Mouse (Mus musculus) heart, postnatal 14 days (tissue): ENCODE measurements around the gene Slc29a3. TPM values are rescaled to one million over a fixed set of nuclear protein-coding genes. Genes with fewer than 3 reads are reported as not detected.

Experiments
- DNase-seq, 2 experiments: peaks; one replicate each; pipeline ENCODE4 v3.0.0; 2021 to 2022
- intact Hi-C: fragments of 180-260 bp; cut with DNase I; formaldehyde crosslinking; loops from one replicate; pipeline ENCODE4 v1.15.1; 2025
- long read RNA-seq, 2 experiments: library from polyadenylated mRNA; stranded (forward); transcript quantifications; one replicate each; pipeline ENCODE4 v2.0.0; 2021
- total RNA-seq, 2 experiments: library from RNA; stranded (reverse); gene quantifications; 2 replicates each; pipeline ENCODE4 v1.2.3; 2021

Gene Slc29a3
- total RNA-seq, result 1 to 10 TPM; 6.1 to 7.4 TPM
- long read RNA-seq, experiment 1, partial matches to known transcripts, result 0 of 1 reads
- long read RNA-seq, experiment 1, other reads (novel, unspliced or antisense), result 1 of 1 reads
- long read RNA-seq, experiment 2, full-length matches to known transcripts, result 2 of 2 reads
- long read RNA-seq, experiment 2, partial matches to known transcripts, result 0 of 2 reads
- long read RNA-seq, experiment 2, other reads (novel, unspliced or antisense), result 0 of 2 reads

GRCm38 (mm10) chr10:60752040-60753020 is at the start of gene Slc29a3:
TSS of gene Slc29a3 (minus strand) at chr10:60752794.
- intact Hi-C loops, result loop anchor here (2.0 kb wide), 1 partner anchor 56 kb away; the partner anchor contains the start of gene Cdh23
- DNase-seq, result peak; percentile 99

GRCm38 (mm10) chr10:60801898-60802412 is 49.4 kb upstream of the Slc29a3 start:
- intact Hi-C loops, result no loop called here
- no peak for DNase-seq

DNA sequence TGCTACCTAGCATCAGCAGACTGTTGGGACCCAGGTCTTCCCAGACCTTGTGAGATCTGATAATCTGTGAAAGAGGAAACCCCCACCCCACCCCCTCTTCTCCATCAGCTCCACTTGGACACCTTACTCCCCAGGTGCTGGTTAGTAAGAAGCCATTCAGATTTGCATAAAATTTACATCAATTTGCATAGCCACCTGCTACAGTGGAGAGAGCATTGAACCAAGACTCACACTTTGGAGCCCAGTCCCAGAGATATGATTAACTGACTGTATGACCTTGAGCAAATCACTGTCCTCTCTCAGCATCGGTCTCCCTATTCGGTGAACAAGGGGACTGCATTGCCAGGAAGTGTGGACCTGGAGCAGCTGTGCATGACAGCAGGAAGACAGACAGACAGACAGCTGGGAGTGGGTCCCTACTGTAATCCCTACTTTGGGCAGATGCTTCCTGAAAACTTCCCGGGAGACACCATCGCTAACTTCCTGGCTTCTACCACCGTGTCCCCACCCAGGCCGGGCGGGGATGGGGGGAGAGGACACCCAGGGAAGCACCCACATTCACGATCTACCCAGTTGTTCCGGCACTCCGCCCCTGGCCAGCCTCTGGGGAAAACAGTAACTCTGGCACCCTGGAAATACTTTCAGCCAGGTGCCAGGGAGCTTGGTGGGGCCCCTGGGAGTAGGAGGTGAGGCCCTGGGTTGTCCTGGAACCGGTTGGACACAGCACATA is 48.7 kb upstream of the Slc29a3 start:
- intact Hi-C loops, result no loop called here
- no peak for DNase-seq

GRCm38 (mm10) chr10:60800295-60801167 is 47.9 kb upstream of the Slc29a3 start:
- intact Hi-C loops, result no loop called here
- no peak for DNase-seq

DNA sequence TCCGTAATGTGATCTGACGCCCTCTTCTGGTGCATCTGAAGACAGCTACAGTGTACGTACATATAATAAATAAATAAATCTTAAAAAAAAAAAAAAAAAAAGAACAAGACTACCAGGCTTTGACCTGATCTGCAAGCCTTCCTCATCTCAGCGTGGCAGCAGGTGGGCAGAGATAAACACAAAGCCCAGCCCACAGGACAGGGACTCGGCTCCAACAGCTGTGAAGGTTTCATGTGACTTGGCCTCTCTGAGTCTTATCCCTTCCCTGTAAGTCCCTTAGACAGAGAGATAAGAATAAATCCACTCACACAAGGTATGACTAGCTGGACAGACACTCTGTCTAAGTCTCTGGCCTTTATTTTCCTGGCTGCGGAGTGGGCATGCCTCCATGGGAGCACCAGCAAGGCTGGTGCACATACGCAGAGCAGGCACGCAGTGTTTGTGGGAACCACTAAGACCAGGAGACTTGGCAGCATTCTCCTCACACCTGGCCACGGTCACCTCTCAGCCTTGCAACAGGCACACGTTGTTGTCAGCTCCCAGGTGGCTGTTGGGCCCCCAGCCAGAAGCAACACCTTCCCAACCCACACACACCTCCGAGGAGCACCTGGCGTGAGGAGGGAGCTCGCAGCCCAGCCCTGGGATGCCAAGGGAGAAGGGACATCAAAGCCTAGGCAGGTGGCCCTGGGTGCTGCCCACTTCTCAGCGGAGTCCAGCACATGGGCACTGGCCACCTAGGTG is 45.3 kb upstream of the Slc29a3 start:
- intact Hi-C loops, result no loop called here
- no peak for DNase-seq

DNA sequence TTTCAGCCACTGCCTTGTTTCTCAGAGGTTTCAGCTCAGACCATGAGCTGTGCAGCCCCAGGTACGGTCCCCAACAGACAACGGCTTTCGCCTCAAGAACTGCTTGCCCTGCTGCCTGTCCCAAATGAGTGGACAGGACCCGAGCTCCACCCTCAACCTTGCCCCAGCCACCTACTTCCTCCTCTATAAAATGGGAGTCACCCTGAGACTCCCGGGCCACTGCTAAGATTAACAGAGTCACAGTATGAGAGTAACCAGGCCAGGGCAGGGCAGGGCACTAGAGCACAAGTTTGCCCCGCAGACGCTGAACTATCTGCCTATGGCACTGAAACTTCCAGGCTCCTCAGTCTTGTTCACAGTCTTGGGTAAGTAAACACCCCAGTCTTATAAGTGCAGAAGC is 43.9 kb upstream of the Slc29a3 start:
- intact Hi-C loops, result no loop called here
- DNase-seq, result no peak

GRCm38 (mm10) chr10:60796028-60796427 is 43.4 kb upstream of the Slc29a3 start:
- DNase-seq, result no peak
- intact Hi-C loops, result no loop called here

DNA sequence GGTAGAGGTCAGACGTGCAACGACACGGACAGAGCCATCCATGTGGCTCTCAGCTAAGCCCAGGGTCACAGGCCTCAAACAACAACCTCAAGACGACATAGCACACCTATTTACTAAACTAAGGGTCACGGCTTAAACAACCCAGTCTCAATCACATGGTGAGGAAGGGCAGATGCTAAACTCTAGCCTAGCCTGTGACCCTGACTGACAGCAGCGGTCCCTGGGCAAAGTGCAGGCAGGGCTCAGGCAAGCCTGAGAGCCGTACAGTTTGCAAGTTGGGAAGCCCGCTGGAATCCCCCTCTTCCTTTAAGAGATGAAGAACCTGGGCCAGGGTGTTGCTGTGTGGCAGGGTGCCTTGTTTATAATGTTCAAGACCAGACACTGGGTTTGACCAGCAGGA is 42.2 kb upstream of the Slc29a3 start:
- DNase-seq, result no peak
- intact Hi-C loops, result no loop called here

DNA sequence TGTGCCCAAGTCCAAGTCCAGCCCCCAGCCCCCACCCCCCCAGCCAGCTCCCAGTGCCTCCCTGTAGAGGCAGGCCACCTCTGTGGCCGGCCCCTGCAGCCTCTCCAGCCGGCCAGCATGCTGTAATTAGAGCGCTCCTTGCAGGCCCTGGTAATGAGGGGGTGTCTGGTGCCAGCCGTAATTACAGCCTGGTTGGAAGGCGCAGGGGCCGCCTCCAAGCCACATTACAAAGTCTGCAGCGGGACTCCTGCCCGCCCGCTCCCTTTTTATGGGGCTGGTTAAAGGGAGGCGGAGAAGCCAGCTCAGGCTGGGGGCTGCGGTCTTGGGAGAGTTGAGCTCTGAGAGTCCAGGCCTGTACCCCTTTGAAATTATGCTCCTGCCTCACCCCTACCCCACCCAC is 41.8 kb upstream of the Slc29a3 start:
- intact Hi-C loops, result no loop called here
- no peak for DNase-seq

- intact Hi-C loops, result no loop called here
- peak; percentile 56 to 62 for DNase-seq
These were observed 40.2 kb upstream of the Slc29a3 start for GRCm38 (mm10) chr10:60792841-60793240.

- DNase-seq, result no peak
- intact Hi-C loops, result no loop called here
These were observed 39.8 kb upstream of the Slc29a3 start for GRCm38 (mm10) chr10:60792365-60792764.

GRCm38 (mm10) chr10:60790912-60791311 is 38.3 kb upstream of the Slc29a3 start:
- no peak for DNase-seq
- intact Hi-C loops, result no loop called here

GRCm38 (mm10) chr10:60787303-60788074 is 34.9 kb upstream of the Slc29a3 start:
- intact Hi-C loops, result no loop called here
- DNase-seq, result no peak

DNA sequence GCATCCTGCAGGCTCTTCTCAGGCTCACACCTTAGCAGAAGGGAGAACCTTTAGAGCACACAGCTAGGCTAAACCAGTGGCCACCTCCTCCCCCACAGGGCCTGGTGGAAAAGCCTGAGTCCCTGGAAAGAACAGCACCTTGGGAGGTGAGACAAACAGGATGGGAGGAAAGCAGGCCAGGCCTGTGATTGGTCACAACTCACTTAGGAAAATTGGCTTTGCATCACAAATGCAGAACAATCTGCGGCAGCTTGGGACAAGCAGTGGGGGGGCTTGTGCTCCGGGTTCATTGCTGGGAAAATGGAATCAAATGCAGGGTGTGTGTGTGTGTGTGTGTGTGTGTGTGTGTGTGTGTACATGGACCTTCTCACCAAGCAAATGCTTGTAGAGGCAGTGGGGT is 31.0 kb upstream of the Slc29a3 start:
- intact Hi-C loops, result no loop called here

DNA sequence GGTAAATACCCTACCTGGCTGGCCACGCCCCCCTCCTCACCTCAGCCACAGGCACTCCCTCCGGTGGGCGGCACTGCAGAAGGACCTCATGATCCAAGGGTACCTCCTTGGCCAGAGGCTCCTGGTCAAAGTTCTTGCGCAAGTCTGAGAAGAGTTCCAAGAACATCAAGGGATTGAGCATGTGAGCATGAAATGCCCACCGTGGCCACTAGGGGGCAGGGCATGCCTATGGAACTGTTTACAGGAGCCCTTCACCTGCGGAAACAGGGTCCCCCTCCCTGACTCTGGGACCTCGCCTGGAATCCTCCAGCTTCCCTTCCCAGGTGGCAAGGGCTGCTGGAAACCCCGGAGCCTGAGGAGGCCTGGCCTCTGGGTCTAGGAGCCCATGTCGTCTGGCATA is 27.0 kb upstream of the Slc29a3 start:
- intact Hi-C loops, result loop anchor here (1.0 to 5.0 kb wide), 4 partner anchors 55 to 288 kb away; no protein-coding TSS in a partner anchor
- DNase-seq, result peak; percentile 86

More for the DNA sequence above, 31.0 kb upstream of the Slc29a3 start:
- DNase-seq, result no peak

DNA sequence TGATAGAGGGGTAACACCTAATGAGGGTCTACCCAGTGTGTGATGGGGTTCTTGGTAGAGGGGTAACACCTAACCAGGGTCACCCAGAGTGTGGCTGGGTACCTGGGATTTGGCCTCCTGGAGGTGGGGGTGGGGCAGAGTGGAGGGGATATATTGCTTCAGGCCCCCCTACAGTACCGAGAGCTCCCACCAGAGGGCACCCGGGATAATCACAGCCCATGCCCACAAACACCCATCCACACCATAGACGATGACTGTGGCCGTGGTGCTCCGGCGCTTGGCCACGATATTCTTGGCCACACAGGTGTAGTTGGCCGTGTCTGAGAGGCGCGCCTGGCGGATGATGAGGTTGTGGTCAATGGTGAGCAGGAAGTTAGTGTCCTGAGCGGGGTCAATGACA is 25.9 kb upstream of the Slc29a3 start:
- intact Hi-C loops, result loop anchor here (5.0 kb wide), 2 partner anchors 204 to 289 kb away; no protein-coding TSS in a partner anchor
- peak; percentile 43 to 64 for DNase-seq

GRCm38 (mm10) chr10:60775473-60775872 is 22.9 kb upstream of the Slc29a3 start:
- intact Hi-C loops, result loop anchor here (5.0 kb wide), 2 partner anchors 207 to 292 kb away; no protein-coding TSS in a partner anchor
- DNase-seq, result no peak

DNA sequence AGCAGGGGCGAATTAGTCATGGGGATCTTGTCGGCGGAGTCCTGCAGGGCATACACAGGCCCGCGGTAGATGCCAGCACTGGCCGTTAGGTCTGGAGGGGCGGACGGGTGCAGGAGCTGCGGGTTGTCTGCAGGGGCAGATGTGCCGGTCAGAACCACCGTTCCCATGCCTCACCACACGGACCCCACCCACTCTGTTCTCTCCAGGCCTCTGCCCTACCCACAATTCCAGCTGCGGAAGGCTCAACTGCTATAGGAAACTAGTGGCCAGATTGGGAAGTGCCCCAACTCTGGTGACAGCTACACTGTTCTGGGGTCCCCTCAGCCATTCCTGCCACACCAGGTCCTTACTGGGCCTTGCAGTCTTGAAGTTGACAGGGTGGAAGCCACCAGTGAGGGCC is 22.0 kb upstream of the Slc29a3 start:
- no peak for DNase-seq
- intact Hi-C loops, result loop anchor here (5.0 kb wide), 2 partner anchors 208 to 293 kb away; no protein-coding TSS in a partner anchor
